Mouse (Mus musculus) layer of hippocampus, adult 18-20 months (tissue): Measurements from ENCODE around the gene Slc35c2. TPM values are rescaled to one million over a fixed set of nuclear protein-coding genes. Genes with fewer than 3 reads are reported as not detected.

Experiments
- DNase-seq, 2 experiments: peaks; one replicate each; pipeline ENCODE4 v3.0.0; 2022; ENCODE audit warnings: low spot score in 2 of 2
- total RNA-seq, 2 experiments: library from RNA; stranded (reverse); gene quantifications; 2 replicates each; pipeline ENCODE4 v1.2.3; 2021

Slc35c2 gene
- total RNA-seq, 2 experiments from 2014 or later, result 96.3 to 101 TPM

- DNase-seq, result no peak
These were observed 26.5 kb upstream of the Slc35c2 start for GRCm38 (mm10) chr2:165314197-165314596.

DNA sequence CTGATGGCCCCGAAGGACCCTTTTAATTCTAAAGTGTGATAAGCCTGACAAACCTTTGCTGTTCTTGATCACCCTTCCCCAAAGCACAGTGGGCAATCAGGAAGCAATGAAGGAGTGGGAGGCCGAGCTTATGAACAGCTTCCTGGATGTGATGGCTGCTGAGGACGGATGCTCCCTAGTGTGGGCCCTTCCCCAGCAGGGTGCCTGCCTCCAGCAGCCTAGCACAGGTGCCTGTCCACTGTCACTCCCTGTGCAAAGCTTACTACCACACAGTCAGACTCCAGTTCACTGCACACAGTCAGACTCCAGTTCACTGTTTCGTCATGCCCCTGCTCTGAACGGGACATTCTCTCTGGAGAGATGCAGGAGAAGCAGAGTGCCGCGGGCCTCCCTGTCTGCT is 24.7 kb upstream of the Slc35c2 start:
- no peak for DNase-seq

DNA sequence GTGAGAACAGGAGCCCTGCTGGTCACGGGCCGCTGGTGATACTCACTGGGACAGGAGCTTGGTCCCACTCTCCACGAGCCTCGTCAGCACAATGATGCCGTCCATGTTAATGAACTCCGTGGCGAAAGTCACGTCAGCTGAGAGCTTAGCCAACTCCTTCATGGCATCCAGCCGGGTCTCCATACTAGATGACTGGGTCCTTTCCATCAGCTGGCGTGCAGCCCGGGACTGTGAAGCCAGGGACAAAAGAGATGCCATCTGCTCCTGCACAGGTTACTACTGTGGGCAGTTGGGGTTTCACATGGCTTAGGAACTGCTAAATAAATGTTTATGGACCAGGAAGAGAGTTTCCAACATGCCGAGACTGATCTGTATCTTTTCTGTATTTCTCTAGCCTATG is 23.9 kb upstream of the Slc35c2 start:
- no peak for DNase-seq

GRCm38 (mm10) chr2:165310818-165311425 is 23.3 kb upstream of the Slc35c2 start:
- no peak for DNase-seq

- DNase-seq, result no peak
These were observed 20.1 kb upstream of the Slc35c2 start for GRCm38 (mm10) chr2:165307801-165308200.

- no peak for DNase-seq
These were observed 17.8 kb upstream of the Slc35c2 start for GRCm38 (mm10) chr2:165305438-165305837.

DNA sequence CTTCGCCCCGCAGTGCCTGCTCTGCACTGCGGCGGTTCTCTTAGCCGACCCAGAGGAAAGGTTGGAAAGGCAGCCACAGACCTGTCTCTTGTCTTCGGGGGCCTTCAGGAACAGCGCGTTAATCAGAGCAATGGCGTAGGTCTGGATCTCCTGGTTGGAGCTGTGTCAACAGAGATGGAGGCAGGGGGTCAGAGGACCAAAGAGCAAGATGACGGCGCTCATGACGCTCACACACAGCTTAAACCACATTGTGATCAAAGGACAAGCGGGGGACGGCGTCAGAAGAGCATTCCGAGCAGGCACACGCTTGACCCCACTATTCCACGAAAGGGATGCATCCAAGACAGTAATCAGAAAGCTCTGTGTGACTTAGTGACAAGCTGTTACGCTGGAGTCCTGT is 17.1 kb upstream of the Slc35c2 start:
- no peak for DNase-seq

GRCm38 (mm10) chr2:165303354-165304012 is 15.8 kb upstream of the Slc35c2 start:
- no peak for DNase-seq

- no peak for DNase-seq
These were observed 13.7 kb upstream of the Slc35c2 start for GRCm38 (mm10) chr2:165301409-165301808.

- no peak for DNase-seq
These were observed 13.2 kb upstream of the Slc35c2 start for GRCm38 (mm10) chr2:165300885-165301284.

DNA sequence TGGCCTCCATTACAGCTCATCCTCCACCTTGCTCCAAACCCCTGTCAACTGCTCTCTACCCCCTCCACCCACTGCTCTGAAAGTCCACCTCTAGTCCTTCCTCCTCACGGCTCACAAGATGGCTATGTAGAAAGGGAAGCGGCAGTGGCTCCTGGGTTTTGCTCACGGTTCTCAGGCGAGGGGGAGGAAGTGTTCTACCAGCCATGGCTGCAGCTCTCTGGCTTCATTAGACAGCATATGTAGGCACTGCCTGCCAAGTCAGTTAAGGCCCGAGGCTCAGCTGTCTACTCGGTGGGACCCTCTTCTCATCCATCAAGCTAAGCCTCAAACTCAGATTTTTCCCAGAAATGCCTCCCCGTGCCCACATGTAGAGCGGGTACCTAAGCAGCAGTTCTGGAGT is 12.8 kb upstream of the Slc35c2 start:
- DNase-seq, result no peak

GRCm38 (mm10) chr2:165297429-165297828 is 9.8 kb upstream of the Slc35c2 start:
- DNase-seq, result no peak

- DNase-seq, result no peak
These were observed 8.9 kb upstream of the Slc35c2 start for GRCm38 (mm10) chr2:165296571-165296970.

- peak; percentile 93 to 97 for DNase-seq
These were observed 804 bp upstream of the Slc35c2 start for GRCm38 (mm10) chr2:165288315-165289031.

DNA sequence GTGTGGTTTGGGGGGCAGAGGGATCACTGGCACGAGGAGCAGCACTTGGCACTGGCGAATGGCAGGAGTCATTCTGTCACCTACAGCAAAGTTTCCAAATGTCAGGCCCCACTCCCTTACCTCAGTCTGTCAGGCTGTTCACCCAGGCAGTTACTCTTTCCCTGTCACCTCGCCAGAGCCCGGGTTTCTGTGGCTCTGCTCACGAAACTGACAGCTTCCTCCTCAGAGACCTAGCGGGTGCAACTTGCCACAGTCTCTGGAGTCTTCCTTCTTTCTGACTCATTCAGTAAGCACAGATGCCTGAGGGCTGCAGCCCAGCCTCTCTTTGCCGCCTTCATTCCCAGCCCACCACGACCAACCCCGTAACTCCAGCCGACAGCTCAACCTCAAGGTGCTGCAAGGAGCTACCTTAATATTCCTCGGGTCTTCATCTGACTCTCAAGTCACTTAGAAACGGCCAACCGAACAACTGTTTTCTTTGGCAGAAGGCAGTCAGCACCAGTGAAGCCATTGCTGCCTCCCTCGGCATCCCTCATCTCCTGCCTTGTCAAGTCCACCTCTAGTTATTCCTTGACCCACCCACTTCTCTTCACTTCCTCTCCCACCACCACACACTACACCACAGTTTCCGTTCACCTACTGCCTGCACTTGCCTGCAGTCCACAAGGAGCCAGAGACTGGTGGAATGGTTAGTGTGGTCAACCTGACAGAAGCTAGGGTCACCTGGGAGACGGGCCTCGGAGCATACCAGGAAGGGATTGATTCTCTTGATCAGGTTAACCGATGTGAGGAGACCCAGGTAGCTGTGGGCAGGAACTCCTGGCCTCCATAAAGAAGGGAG is 1.1 kb downstream of the Slc35c2 start:
- DNase-seq, result peak in 1 of 2 experiments; percentile 63

DNA sequence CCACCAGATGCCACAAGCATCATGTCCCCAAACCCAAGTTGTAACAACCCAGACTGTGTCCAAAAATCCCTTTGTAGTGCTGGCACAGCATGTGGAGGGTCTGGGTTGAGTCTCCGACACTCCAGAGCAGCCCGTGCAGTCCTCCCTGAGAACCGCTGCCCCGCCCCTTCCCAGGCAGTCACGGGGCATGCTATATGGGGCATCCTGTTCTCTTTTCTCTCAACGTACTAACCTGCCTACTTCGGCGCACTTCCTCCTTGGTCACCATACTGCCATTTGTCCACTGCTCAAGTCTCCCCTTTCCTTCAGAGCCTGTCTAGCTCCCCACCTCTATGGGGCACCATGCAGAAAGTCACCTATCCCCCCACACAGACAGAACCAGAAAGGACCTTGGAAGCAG is 2.0 kb downstream of the Slc35c2 start:
- no peak for DNase-seq

- DNase-seq, result no peak
These were observed 2.6 kb downstream of the Slc35c2 start for GRCm38 (mm10) chr2:165285034-165285433.

- no peak for DNase-seq
These were observed 3.3 kb downstream of the Slc35c2 start for GRCm38 (mm10) chr2:165284377-165284776.

- DNase-seq, result no peak
These were observed 4.0 kb downstream of the Slc35c2 start for GRCm38 (mm10) chr2:165283644-165284043.

- no peak for DNase-seq
These were observed 5.8 kb downstream of the Slc35c2 start for GRCm38 (mm10) chr2:165281779-165282311.

DNA sequence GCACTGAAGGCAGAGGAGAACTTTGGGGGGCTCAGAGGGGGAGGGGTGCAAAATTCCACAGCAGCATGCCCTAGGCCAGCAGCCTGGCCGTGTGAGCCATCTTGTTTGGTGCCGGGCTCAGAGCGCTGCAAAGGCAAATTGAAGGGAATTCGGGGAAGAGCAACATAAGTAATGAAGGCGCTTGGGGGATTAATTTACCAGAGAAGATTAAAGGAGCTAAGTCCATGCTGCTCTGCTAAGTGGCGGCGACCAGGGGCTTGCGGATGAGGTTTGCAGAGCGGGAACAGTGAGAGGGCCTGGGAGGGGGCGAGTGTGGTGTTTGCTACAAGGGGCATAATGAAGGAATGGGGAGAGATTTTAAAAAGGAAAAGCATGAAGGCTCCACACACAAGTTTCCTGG is 8.3 kb downstream of the Slc35c2 start:
- no peak for DNase-seq
